Mouse (Mus musculus) cerebellum, postnatal 36 days (tissue): ENCODE measurements at regions not wholly inside any gene's neighbourhood (a gene's known extent, or its start where the extent isn't known, plus 50 kb on each side); places are given as distances from the start of the nearest gene placed in this dataset.

ENCODE experiments used
- DNase-seq, 2 experiments: peaks; one replicate each; pipeline ENCODE4 v3.0.0; 2021 to 2022; ENCODE audit warnings: mixed read lengths in 2 of 2

DNA sequence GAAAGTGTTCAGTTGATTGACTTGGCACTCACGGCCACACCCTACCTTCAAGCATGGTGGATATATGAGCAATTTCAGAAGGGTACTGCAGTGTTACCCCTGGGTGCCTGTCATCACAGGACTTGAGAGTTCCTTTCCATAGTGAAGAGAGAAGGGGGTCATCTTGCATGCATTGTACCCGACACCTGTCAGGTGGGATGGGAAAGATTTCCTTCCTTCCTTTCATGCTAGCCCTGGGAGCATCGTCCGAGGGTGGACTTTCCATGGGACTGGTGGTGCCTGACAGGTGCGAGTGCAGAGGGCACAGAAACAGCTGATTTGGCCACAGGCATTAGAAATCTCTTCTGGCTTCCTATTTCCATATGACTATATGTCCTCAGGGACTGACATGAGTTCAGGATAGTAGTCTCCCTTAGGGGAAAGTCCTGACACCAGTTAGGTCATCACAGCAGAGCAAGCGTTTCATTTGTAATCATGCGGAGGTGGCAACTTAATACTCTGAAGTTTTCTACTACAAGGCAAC lies 342.1 kb upstream of the Id2 start:
- no peak for DNase-seq

DNA sequence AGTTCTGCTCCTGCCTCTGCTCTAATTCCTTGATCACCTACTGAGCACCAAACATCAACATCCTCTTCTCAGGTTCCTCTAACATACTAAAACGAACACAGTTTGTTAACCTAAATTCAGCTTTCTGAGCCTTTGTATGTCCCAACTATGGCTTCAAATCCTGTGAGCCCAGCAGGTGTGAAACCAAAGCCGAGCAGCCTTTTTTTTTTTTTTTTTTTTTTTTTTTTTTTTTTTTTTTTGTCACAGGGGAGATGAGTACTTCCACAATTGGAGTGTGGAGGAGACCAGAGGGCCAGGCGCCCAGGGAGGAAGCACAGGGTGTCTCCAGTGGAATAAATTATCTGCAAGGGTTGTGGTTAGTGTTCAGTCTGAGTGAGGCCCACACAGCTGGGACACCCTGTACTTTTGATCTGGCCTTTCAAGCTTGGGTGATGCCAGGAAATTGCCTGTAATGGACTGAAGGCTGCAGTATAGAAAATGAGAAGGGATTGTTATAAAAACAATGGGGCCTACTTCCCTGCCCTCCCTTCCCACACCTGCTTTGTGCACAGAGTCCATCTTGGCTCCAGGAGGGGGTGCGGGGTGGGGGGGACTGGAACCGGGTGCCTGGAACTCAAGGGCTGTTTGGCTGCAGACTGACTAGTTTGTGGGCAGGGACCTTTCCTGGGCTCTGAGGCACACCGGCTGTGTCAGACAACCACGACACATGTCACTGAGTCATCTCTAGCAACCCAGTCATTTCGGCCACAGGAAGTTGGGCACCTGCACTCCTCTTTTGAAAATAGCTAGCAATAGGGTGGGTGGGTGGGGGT lies 341.5 kb upstream of the Id2 start:
- no peak for DNase-seq

DNA sequence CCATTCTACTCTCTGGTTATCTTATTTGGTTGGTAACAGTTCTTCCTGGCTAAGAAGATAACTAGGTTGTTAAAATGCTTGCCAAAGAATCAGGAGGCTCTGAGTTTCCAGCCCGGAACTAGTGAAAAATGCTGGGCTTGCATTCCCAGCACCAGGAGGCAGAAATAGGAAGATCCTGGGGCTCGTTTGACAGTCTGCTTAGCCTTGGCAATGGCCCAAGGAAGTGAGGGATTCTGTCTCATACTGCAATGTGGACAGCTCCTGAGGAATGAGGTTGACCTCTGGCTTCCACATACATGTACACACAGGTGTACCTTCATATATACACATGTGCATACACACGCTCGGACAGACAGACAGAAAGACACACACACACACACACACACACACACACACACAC lies 340.6 kb upstream of the Id2 start:
- DNase-seq: peak; percentile 25 to 32

DNA sequence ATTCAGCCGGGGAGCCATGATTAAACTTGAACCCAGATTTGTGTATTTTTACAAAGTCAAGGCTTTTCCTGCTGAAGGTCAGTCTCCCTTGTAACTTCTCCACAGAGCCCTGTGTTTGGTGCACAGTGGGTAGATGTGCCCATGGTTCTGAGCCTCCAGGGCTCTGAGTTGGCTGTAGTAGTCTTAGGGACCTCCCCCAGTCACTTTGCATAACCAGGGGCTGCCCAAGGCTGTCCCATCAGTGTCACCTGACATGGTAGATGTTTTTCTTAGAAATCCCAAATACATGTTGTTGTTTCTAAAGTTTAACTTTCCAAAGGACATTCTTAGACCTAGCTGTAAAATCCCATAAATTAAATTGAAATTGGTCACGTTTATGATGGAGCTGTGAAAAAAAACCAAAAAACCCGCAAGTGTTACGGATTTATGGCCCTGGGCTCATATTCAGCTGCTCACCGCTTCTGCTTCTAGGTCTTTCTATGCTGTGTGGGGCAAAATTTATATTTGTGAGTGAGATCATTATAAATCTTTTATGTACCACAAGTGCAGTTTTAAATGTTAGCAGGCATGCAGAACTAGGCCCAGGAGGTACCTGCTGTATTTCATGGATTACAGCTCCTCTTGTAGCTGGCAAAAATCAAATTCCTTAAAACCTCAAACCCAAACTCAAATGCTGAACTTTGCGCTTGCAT lies 339.4 kb upstream of the Id2 start:
- no peak for DNase-seq

DNA sequence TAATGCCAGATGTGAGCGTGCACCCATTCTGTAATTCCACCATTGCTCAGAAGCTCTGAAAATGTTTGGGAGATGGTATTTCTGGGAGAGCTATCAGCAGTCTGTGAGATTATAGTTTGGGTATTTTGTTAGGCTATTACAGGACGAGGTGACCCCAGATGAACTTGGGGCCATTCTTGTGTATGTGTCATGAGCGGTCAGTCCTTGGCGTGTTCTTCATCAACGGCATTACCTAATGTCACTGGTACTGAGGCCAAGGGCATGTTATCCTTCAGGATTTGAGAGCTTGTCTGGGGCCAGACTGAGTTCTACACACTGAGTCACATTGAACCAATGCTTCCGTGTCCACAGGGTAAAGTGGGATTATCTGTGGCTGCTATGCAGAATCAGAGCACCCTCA lies 335.9 kb upstream of the Id2 start:
- DNase-seq: no peak

DNA sequence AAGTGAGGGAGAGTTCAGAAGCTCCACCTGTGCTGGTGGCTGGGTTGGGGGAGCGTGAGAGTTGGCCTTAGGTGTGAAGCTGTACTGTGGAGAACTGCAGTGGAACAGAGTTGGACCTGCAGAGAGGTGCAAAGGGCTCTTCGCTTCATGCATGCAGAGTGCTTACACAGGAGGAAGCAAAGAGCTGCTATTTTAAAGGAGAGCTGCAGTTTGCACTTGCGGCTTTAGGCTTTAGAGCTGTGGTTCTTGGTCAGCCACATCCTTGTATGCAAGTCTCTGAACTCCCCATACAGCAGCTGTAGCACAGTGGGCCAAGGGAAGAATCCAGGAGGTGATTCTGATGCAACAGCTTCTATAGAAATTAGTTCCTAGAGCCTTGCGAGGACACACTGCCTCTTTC lies 334.0 kb upstream of the Id2 start:
- DNase-seq: no peak

DNA sequence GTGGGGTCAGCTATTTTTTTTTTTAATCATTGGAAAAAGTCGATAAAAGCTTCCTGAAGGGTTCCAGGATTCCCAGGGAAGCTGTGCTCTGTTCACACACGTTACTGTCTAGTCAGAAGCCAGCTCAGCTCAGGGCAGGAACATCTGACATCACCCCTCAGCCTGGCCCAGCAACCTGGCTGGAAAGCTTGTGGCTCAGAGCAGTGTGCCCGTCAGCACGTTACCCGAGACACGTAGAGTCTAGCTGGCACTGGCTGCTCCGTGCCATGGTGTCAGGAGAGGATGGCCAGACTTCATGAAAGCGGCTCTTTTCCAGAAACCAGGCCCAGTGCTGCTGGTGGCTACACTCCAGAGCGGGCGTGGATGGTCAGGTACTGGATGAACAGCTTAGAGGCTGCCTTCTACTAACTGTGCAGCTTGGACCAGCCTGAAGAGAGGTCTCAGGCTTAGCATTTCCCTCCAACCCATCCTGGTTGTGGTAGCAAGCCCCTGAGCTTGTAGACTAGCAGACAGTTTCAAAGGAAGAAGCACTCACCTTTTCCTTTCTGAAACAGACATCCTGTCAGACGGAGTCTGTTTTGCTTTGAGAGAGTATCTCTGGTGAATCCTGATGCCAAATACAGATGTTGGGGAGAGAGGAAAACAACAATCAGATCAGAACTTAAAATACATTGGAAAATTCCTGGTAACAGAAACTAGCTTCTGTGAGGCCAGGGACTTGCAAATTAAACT lies 331.1 kb upstream of the Id2 start:
- no peak for DNase-seq

DNA sequence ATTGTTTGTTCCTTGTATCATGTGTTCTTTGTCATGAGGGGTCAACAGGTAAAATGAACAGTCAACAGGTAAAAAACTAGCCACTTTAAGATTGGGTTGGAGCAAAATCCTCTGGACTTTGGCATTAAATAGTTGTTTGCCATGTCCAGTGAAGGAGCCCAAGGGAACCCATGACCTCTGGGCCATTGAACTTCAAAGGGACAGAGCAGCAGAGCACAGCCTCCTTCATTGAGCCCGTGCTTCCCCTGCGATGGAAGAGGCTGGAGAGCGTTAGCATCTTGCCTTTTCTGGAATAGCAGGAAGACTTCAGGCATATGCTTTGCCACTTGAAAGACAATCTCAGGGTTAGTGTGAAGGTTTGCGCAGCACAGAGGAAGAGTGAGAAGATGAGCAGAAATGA lies 320.4 kb upstream of the Id2 start:
- DNase-seq: no peak

DNA sequence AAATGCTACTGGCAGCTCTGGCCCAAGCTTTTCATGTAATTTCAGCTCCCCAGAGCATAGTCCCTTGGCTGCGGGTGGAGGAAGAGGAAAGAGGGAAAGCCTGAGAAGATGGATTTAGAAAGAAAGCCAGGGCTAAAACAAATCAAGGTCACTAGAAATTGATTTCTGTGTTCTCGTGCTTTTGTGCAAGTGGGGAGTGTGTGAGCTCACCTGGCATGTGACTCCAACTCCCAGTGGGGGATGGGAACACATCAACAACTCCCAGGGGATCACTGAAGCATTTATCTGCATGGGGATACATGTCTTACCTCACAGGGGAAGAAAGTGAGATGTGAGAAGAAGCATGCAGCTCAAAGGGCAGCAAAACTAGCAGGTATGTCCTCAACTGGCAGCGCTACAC lies 319.6 kb upstream of the Id2 start:
- no peak for DNase-seq

DNA sequence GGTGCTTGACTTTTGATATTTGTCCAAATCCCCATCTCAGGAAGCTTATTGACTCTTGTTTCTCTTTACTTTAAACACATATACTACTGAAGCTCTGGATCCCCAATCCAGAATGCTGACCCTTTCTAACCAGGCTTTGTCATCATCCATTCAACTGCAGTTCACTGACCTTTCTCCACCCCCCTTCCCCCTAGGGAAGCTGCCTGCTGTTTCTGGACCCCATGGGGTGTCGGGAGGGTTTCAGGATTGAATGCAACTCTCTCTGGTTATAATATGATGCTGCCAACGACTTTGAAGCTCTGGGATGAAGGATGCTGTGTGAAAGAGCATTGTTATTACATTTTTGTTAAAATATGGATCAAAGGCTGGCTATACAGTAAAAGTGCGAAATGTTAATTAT lies 318.7 kb upstream of the Id2 start:
- no peak for DNase-seq

DNA sequence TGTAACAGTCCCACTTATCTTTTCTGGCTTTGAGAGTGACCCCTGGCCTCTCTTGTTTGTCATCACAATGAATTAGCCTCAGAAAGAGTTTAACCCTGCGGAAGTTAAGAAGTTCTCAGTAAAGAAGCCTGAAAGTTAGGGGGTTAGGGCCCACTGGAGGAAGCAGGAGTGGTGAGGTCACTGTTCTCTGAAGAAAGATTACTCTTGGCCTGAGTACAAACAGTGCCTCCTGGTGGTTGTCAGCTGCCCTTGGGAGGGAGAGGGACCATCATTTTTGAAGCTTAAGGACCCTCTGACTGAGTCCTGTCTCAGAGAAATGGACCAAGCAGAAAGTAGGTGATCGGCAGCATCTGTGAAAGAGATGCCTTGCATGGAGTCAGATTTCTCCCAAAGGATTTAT lies 318.3 kb upstream of the Id2 start:
- DNase-seq: no peak

DNA sequence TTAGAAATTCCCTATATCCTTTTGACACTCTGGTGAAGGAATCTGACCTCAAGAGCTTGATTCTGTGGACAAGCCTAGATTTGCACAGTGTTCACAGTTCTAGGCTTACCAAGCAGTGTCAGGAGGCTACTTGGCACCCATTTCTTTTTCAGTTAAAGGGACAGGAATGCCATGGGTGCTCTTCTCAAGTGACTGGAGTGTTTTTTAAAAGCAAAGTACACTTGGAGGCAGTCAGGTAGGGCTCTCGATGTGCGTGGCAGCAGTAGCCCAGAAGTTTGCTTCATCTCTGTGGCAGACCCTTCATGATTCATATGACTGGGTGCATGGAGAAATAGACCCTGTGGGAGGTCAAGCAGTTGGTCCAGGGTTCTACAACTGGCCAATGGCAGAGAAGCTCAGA lies 310.4 kb upstream of the Id2 start:
- DNase-seq: no peak

DNA sequence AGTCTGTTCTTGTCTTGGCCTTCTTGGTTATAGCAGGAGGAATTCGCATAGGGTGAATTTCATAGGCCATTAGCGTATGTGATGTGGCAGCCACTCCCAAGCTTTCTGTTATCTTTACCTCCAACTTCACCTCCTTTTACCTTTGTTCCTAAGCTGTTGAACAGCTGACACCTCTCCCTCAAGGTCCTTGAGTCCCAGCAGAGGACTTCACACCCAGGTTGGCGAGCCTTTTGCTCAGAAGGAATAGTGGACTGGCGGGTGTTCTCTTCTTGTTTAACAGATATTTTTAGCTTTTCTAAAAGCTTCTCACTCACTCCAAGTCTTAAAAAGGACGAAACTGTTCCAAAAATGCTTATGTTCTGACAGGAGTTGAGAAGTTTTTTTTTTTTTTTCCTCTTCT lies 303.4 kb upstream of the Id2 start:
- DNase-seq: no peak

DNA sequence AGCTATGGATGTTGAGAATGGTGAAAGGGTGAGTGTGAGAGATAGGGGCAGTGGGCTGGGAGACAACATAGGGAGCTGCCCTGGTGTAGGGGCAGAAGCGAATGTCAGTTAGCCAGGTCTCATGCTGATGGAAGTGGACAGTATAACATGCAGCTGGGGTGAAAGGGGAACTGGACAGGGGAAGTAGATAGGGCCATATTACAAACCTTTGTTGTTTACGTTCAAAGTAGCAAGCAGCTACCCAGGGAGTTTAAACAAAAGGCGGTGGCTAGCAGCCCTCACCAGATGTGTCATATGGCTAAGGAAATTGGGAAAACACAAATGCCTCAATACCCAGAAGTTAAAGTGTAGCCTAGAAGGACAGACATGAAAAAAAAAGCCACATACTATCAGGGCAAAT lies 301.8 kb upstream of the Id2 start:
- DNase-seq: no peak

DNA sequence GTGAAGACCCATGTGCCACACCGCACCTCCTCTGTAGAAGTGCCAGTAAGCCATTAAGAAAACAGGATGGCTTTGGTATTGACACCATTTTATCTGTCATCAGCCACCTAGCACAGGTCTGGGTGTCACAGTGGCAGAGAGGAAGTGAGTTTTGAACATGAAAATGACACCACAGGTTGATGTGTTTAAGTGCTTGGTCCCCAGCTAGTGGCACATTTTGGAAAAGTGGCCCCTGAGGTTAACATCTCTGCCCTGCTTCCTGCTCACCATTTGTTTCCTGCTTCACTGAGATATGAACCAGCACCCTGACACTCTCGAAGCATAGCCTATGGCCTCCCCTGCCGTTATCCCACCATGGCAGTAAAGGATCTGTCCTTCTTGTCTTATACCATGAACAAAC lies 297.4 kb upstream of the Id2 start:
- DNase-seq: no peak

DNA sequence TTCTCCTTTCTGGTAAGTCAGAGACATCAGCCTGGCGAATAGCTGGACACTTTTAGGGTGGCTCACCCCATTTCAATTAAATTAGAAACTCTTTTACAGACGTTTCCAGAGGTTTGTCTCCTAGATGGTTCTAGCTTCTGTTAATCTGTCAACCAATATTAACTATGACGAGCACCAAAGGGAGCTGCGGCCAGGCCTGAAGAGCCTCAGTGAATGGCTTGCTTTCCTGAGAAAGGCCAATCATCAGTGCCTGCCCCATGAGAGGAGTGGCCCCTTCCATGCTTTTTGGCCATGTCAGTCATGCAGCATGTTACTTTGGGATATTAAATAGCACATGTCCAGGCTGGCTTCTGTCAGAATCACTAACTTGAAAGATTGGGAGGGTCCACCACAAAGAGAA lies 296.6 kb upstream of the Id2 start:
- no peak for DNase-seq

DNA sequence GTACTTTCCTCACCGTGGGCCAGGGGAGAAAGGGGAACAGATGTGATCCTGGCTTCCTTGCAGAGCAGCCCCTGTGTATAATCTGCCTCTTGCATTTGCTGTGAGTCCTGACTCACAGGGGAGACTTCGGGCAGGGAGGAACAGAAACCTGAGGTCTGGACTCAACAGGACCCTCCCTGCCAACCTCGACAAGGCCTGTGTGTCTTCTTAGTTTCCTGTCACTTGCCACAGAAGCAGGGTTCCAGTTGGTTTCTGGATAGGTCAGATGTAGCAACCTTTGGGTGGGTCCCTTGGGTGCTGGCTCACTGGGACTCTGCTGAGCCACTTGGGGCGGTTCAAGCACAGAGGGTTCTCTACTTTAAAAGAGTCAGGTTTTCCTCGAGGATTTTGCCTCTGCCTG lies 292.3 kb upstream of the Id2 start:
- no peak for DNase-seq

DNA sequence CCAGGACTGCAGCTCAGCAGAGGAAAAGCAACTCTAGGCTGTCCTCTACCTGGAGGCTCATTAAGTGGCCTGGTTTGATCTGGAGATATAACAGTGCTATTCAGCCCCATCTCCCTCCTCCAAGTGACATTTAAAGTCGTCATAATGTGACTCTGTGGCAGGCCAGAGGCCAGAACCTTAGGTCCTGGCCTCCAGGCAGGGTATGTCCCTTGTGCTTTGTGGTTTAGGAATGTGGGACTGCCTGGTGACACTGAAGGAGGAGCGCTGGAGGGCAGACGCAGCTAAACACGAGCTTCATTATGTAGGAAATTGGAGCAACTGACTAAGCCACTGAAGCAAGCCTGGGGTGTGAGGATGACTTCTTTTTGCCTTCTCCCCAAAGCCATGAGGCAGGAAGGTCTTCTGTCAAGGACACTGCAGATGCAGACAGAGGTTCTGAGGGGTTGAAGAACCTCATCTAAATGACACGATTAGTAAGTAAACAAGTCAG lies 290.9 kb upstream of the Id2 start:
- no peak for DNase-seq

DNA sequence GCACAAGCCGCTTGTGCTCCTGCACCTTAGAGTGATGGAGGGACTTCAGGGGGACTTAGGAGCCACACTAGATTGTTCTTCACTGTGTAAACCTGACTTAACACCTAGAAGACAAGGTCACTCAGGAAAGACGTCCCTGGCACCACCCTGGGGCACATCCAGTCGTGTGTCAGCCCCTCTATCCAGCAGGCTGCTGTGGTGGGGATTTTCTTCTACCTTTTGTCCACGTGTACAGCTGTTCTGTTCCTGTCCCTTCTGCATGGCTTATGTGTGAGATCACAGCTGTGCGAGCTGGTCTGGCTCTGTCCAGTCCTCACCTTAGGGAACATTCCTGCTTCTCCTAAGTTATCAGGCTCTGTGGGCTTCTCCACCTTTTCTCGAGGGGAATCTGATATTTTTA lies 286.0 kb upstream of the Id2 start:
- DNase-seq: no peak

DNA sequence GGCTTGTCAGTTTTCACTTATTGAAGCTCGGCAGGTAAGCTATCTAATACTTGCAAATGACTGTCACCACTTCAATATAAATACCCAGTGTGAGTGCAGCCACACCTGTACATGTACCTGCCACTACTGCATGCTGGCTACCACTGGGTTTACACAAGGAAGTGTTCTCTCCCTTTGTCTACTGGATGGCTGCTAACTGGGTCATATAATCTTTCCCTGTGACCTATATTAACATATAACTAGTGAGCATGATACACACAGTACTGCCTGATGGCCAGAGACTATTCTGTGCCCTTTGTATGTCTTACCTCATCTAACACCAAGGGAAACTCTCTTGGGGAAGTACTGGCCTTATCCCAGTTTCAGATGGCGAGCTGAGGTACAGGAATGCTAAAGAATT lies 285.5 kb upstream of the Id2 start:
- DNase-seq: no peak

DNA sequence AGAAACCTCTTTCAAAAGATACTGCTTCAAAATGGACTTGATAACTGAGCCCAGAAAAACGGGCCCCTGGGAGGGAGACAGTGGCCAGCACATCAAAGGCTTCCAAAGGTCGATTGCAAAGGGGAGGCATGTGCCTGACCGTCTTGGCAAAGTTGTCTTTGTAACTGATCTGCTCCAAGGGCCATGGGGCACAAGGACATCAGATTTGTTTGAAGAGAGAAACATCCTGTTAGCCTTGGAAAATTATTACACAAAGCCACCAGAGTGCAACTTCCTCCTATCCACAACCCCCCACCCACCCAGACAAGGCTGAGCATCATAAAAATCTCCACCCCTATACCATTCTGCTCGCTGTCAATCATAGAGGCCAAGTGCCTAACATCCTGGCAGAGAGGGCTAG lies 284.7 kb upstream of the Id2 start:
- DNase-seq: no peak

DNA sequence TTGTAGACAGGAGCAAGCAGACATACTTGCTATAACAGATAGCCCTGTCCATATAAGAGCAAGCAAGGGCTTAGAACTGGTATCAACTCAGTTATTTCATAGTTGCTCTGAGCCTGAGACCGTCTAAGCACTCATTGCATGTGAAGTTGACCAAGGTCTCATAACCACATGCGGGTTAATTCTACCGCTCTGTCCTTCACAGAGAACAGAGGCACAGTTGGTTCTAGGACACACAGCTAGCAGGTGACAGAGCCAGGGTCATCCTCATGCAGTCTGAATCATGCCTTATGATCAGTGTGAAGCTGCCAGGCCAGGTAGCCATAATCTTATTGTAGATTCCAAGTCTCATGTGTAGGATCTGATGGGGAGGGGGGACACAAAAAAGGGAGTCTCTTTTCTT lies 283.1 kb upstream of the Id2 start:
- DNase-seq: no peak

DNA sequence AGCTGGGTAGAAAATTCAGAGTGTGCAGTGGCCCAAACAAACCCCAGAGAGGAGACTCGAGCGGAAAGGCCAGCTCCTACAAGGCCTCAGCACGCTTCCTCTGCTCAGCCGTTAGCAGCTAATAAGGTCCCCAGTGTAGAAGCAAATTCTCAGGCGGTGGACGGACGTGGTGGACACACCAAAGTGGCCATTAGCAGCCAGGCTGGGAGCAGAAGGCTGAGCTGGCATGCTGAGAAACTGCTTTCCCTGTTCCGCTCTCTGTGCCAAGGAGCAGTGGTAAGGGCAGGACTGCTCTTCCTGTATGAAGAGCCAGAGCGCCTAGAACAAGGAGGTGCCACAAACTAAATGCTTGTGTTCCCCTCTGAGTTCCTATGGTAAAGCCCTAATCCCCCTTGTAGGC lies 282.1 kb upstream of the Id2 start:
- DNase-seq: peak; percentile 52 to 56
